Mouse (Mus musculus): ENCODE measurements around the gene Arhgap24.
"Not testable (repeated sequence)": the region's sequence is repeated elsewhere in the genome, so short reads cannot be mapped to it uniquely, and the experiment has no call there.

The Arhgap24 gene

DNA sequence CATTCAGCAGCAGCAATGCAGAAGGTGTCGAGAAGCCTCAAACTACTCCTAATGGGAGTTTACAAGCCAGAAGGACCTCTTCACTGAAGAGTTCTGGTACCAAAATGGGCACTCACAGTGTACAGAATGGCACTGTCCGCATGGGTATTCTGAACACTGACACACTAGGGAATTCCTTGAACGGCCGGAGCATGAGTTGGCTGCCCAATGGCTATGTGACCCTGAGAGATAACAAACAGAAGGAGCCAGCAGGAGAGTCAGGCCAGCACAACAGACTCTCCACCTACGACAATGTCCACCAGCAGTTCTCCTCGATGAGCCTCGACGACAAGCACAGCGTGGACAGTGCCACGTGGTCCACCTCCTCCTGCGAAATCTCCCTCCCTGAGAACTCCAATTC lies 411.0 kb downstream of the Arhgap24 start:
- no peak for DNase-seq (ENCODE audit: low spot score)

DNA sequence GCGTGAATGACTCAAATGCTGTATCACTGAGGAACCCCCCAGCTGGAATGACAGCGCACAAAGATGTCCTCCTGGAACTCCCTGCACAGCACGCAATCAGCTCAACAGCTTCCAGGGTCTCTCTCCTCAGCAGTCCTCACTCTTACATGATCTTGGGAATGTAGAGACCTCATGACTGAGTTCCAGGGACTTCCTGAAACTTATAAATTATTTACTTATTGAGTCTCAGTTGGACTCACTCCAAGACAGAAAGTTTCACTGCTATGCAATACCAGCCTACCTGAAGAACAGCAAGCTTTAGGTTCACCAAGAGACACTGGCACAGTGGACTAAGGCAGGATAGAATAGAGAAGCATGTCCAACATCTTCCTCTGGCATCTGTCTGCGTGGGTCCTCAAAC lies 417.1 kb downstream of the Arhgap24 start:
- DNase-seq (ENCODE audit: low spot score), result no peak

DNA sequence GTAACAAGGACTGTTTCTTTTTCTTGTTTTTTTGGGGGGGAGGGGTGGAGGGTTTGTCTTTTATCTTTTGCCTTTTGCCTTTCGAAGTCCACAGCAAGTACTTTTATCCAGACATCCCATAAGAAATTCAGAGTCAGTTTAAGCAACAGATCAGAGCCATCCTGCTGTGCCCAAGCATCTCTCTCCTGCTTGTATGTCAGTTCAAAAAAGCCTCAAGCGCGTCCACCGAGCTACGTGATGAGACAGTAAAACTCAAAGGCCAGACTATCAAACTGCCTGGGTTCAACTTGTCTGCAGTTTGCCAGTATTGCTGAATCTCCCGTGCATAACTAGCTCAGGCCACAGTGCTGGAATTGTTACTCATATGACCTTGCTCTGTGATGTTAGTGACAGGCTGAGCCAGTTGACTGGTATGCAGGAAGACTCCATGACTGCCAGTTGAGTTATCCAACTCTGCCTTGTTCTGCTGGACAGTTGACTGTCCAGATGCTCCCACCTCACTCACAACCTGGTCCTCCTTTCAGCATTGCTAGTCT lies 418.6 kb downstream of the Arhgap24 start:
- no peak for DNase-seq (ENCODE audit: low spot score)

DNA sequence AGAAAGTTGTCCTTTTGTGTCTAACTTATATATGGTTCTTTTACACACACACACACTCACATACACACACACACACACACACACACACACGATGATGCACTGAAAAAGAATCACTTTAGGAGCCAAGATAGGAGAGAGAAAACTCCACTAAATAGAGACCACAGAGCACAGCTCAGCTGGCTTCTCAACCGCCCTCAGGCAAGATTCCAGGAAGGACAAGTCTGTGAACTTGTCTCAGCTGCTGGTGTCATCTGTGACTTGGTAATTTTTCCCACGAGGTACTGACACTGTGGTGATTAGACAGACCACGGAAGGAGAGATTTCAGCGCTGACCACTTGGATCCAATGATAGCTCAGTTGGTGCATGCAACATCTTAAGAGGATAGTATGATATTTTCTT lies 420.0 kb downstream of the Arhgap24 start:
- no peak for DNase-seq (ENCODE audit: low spot score)

DNA sequence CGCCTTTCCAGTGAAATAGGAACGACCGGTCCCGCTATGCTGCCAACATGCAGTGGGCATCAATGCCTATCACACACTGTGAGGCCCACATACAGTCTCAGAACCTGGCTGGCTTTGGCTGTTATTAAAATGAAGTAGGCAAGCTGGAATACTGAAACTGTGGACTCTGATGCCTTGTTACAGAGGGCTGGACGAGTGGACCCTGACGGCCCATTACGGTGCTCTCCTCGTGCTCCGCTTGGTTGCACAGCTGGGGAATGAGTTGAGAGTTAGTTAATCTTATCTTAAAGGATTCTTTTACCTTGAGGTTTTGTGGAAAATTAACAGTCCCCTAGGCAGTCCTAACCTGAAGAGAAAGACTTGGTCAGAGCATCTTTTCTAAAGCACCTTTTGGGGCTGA lies 422.3 kb downstream of the Arhgap24 start:
- DNase-seq (ENCODE audit: low spot score), result no peak

DNA sequence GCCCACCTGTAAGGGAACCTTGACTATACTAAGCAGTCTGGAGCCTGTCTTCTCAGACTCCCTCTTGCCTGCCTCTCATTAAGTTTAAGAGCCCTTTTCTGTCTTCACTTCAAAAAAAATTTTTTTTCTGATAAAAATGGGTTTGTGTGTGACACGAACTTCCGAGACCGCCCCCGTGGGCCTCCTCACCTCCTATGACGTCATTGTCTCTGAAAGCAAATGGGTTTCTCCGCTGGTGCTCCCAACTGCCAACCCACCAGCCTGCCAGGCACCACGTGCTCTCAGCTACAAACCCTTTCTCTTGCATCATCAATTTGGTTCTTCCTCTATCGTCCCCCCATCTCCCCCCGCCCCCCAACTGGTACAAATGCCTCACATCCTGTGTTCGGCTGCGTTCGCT lies 422.9 kb downstream of the Arhgap24 start:
- DNase-seq (ENCODE audit: low spot score), result no peak

DNA sequence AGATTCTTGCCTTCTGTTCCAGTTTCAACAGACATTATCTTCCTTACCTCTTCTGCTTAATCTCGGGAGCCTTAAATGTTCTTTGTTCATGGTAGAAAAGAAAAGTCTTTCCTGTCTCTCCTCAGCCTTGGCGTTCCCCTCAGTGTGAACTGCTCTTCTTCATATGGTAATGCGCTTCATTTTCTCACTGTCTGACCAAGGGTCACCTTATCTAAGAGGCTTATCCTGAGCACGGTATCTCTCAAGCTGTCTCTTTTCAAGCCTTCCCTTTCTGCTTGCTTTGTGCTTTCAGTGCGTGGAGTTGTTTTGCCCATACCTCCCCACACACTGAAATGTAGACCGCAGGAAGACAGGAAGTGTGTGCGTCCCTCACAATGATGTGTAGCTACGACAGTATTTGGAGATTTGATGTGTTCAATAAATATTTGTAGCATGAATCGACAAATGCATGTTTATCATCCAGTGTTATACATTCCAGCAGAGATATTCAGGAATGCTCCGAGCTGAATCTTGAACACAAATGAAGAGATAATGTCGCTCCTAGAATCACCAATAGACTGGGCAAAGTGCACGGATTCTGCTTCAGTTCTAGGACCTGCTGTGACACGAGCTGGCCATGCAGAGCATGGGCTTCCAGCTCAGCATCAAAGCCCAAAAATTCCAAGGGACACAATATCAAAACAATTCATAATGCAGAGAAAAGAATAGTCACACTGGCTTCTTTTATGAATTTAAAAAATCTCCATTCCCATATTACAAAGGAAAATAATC lies 424.4 kb downstream of the Arhgap24 start:
- DNase-seq (ENCODE audit: low spot score), result no peak

DNA sequence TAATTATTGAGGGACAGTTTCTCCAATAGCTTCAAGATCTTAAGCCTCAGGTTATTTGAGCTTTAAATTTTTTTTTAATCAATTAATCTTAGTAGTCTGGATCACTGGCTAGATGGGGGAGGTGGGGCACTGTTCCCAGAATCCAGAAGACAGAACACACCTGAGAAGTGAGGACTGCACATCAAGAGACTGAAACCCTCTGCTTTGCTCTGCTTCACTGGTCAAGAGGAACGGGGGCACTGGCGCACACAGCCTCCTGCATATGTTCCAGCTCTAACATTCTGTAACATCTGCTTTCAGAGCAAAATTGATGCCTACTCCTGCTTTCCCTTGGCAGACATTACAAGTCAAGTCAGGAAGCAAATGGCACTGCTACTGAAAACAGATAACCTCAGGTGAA lies 439.0 kb downstream of the Arhgap24 start:
- no peak for DNase-seq (ENCODE audit: low spot score)

DNA sequence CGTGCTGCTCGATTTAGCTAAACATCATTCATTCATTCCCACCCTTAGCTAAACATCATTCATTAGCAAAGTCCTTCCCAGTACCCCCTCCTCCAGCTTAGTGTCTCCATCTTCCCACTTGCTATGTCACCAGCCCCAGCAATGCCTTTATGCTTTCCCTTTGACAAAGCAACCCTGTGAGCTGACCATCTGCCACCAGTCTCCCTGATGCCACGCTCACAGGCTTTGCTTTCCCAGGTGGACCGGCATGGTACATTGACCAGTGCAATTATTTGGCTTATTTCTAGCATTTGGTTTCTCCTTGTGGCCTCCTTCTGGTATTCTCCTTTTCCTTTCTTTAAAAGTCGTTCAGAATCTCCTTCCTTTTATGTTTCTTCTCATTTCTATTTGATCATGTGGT lies 445.6 kb downstream of the Arhgap24 start:
- no peak for DNase-seq (ENCODE audit: low spot score)

DNA sequence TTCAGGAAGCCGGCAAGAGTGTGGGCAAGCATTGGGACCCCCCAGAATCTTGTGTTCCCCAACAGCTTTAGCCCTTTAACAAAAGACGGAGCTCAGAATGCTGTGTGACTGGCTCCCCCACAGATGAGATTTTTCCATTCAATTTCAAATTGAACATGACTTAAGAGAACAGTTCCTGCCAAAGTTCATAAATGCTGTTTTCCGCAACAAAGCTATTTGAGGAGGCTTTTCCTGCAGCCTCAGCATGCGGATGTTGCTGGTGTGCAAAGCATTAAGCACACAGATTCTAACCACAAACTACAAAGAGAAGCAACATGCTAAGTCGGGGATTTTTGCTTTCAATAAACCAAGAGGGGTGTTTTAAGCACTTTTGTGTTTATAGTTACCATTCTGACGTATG lies 449.0 kb downstream of the Arhgap24 start:
- no peak for DNase-seq (ENCODE audit: low spot score)

DNA sequence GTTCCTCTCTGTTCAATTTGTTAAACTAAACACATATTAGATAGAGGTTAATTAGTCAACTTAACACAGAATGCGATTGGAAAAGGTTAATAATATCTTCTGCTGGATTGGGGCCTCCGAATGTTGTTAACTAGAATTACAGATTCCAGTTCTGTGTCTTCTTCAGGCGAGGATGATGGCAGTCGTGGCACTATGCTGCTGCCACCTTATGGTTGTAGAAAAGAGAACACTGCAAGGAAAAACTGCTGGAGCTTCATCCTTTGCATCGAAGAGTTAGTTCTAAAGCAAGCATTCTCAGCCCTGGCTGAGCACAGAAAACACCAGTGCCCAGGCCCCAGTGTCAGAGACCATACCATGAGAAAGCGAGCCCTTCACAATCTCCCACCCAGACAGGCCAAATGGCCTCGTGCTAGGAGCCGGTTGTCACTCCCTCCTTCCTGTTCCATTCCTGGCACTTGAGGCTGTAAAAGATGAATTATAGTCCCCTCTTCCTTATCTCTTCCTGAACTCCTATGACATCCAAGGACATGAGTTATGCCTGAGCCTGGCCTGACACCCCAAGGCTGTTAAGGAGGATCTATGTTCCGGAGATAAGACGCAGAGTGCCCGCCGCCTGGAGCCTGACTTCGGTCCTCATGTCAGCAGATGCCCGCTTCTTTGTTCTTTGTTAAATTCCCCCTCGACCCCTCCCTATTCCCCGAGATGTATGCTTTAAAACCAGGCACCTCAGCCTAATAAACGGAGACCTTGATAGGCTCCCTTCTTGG lies 462.9 kb downstream of the Arhgap24 start:
- DNase-seq (ENCODE audit: low spot score), result not testable (repeated sequence)

DNA sequence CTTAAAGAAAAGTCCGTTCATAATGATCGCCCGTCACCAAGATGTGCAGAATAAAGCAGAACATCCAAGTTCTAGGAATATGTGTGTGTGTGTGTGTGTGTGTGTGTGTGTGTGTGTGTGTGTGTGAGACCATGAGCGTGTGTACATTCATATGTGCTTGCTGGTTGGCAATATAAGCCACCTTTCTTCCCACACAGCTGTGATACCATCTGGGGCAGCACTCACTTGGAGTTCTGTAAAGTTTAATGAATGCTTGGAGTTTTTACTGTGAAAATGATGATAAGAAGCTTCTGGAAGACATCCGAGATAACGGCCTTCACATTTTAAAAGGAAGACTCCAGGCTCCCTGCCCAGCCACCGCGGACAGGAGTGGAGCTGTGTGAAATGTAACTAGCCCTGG lies 465.4 kb downstream of the Arhgap24 start:
- no peak for DNase-seq (ENCODE audit: low spot score)

DNA sequence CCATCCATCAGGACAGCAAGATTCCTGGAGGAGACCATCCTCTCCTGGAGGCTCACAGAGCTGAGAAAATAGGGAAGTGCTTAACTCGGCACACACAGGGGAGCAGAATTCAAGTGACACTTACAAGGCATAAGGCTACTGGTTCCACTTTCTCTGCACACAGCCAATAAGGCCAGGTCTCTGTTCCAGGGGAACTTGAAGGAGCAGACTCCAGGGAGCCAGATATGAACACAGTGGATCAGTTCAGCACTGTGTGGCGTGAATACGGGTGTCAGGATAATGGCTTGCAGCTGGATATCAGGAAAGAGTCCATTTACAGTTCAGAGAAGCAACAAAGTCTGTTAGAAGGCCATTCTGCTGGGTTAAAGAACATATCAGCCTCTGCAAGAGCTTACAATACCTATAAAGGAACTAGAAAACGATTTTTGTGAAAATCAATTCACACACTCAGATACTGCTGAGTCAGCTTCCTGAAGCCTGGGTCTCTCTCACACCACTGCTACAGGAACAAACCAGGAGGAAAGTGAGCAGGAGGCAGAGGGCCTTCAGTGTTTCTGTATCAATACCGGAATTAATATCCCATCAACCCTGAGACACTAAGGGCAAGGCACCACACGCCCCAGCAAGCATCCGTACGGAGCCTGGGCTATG lies 466.0 kb downstream of the Arhgap24 start:
- DNase-seq (ENCODE audit: low spot score), result no peak

Measured in yolk sac, embryonic 10.5 days (tissue).